ENCODE assay signal across 9 mouse cellular contexts in genomic region chr17:48545223-48545943, GRCm38 (mm10).
DNase-seq lines count a peak whose midpoint lies in the region; ATAC-seq and TF ChIP-seq lines count a peak whose summit lies in the region.
"Had no signal": no experiment of that assay in that cellular context is flagged by ENCODE, and none has a peak within 500 bp of the region (broad histone marks: within the 10 kb centered on the region; RNA-seq: fewer than 3 reads in every experiment).

No protein-coding gene starts in this region.

- H3K4me2 ChIP-seq in lung, embryonic 14.5 days = peak overlapping the region; percentile 22; the same call in 1 of the 2 replicates
- H3K4me2 ChIP-seq in hindbrain, embryonic 14.5 days (replicated peaks) = peak overlapping the region; percentile 27
- H3K4me2 ChIP-seq in neural tube, embryonic 11.5 days (ENCODE audit: low read depth) = 0 out of 2 replicates have a peak overlapping the region, but pooled peaks have one; percentile 13

- TF ChIP-seq CTCF in lung, embryonic 14.5 days (IDR thresholded peaks at IDR 0.05; ENCODE audit: low read depth) = no peak
- TF ChIP-seq CTCF in lung, adult 2 months (IDR thresholded peaks at IDR 0.05; ENCODE audit: insufficient read depth, low read length) = no peak

- H3K9ac ChIP-seq in lung, embryonic 14.5 days = no peak overlapping the region
- H3K9ac ChIP-seq in hindbrain, embryonic 14.5 days = no peak overlapping the region
- H3K9ac ChIP-seq in neural tube, embryonic 11.5 days (ENCODE audit: low read length) = no peak overlapping the region

- no peaks in the 10 kb centered on the region for H3K27me3 ChIP-seq in lung, embryonic 14.5 days (ENCODE audit: insufficient read depth, low read length)
- no peaks in the 10 kb centered on the region for H3K27me3 ChIP-seq in hindbrain, embryonic 14.5 days (ENCODE audit: control insufficient read depth, insufficient read depth, low read length)
- no peaks in the 10 kb centered on the region for H3K27me3 ChIP-seq in neural tube, embryonic 11.5 days (ENCODE audit: control insufficient read depth, insufficient read depth, low read length)

- peak; percentile 72 for ATAC-seq in lung, embryonic 14.5 days (ENCODE audit: insufficient read depth)
- ATAC-seq in hindbrain, embryonic 14.5 days (ENCODE audit: low FRiP score) = peak; percentile 80; the same call in 1 of the 2 replicates
- peak; percentile 58; the same call in 1 of the 2 replicates for ATAC-seq in neural tube, embryonic 11.5 days (ENCODE audit: insufficient read depth, low FRiP score, low TSS enrichment)

- TF ChIP-seq POLR2A in lung, adult 2 months (IDR thresholded peaks at IDR 0.05; ENCODE audit: borderline replicate concordance, extremely low read depth, low read depth, low read length) = no peak

- no peaks in the 10 kb centered on the region; the same call in 1 of the 2 replicates for H3K4me1 ChIP-seq in lung, embryonic 14.5 days (ENCODE audit: insufficient read depth)
- no peaks in the 10 kb centered on the region; the same call in 1 of the 2 replicates for H3K4me1 ChIP-seq in lung, adult 2 months (ENCODE audit: control insufficient read depth, insufficient read depth, low read length)
- peaks cover 6% of the 10 kb centered on the region; the same call in 1 of the 2 replicates for H3K4me1 ChIP-seq in hindbrain, embryonic 14.5 days (replicated peaks; ENCODE audit: control insufficient read depth, insufficient read depth, low read length)
- no peaks in the 10 kb centered on the region for H3K4me1 ChIP-seq in neural tube, embryonic 11.5 days (ENCODE audit: control insufficient read depth, insufficient read depth, low read length)

- H3K4me3 ChIP-seq in lung, embryonic 14.5 days (ENCODE audit: low read depth, low read length) = no peak overlapping the region
- H3K4me3 ChIP-seq in lung, adult 2 months (replicated peaks; ENCODE audit: extremely low read depth, low read depth, low read length) = no peak overlapping the region
- no peak overlapping the region for H3K4me3 ChIP-seq in hindbrain, embryonic 14.5 days (replicated peaks; ENCODE audit: low read length)
- H3K4me3 ChIP-seq in neural tube, embryonic 11.5 days (ENCODE audit: low read depth, low read length) = no peak overlapping the region

- 48% methylated on average over 28 of the region's 28 CpGs for WGBS in lung, embryonic 14.5 days
- 51% methylated on average over 28 of the region's 28 CpGs for WGBS in lung, adult 2 months
- 62% methylated on average over 28 of the region's 28 CpGs for WGBS in hindbrain, embryonic 14.5 days
- WGBS in neural tube, embryonic 11.5 days = 65% methylated on average over 28 of the region's 28 CpGs

- peak; percentile 28 for DNase-seq in lung, embryonic 14.5 days
- no peak for DNase-seq in lung, adult 2 months
- peak; percentile 38 for DNase-seq in hindbrain, embryonic 14.5 days (ENCODE audit: low spot score)
- peak; percentile 19 to 41 for DNase-seq in layer of hippocampus, postnatal 10 days (ENCODE audit: low spot score in 2 of 2)
- DNase-seq in neural tube, embryonic 11.5 days (ENCODE audit: low spot score) = peak; percentile 54
- no peak for DNase-seq in urinary bladder, postnatal 36 days (ENCODE audit: low spot score in 2 of 2)
- no peak for DNase-seq in cerebellum, postnatal 36 days
- DNase-seq in liver = no peak

- H3K9me3 ChIP-seq in lung, embryonic 14.5 days (ENCODE audit: low read depth, low read length) = no peaks in the 10 kb centered on the region
- no peaks in the 10 kb centered on the region for H3K9me3 ChIP-seq in hindbrain, embryonic 14.5 days (ENCODE audit: control insufficient read depth, low read length)
- H3K9me3 ChIP-seq in neural tube, embryonic 11.5 days (ENCODE audit: control insufficient read depth, low read length) = no peaks in the 10 kb centered on the region

- no peaks in the 10 kb centered on the region for H3K36me3 ChIP-seq in lung, embryonic 14.5 days (ENCODE audit: insufficient read depth)
- no peaks in the 10 kb centered on the region for H3K36me3 ChIP-seq in hindbrain, embryonic 14.5 days (replicated peaks; ENCODE audit: control insufficient read depth, insufficient read depth)
- no peaks in the 10 kb centered on the region for H3K36me3 ChIP-seq in neural tube, embryonic 11.5 days (ENCODE audit: control insufficient read depth, insufficient read depth, low read length)
- H3K36me3 ChIP-seq: G1E had no signal

- H3K27ac ChIP-seq in lung, embryonic 14.5 days (ENCODE audit: low read depth) = no peak overlapping the region
- no peak overlapping the region for H3K27ac ChIP-seq in hindbrain, embryonic 14.5 days
- no peak overlapping the region for H3K27ac ChIP-seq in neural tube, embryonic 11.5 days (ENCODE audit: low read depth, low read length)

Comparison
In these comparisons a context has a peak if more than half of its experiments do, and no peak if none do; other contexts are left out.
1. DNase-seq: peak in lung, embryonic 14.5 days (single experiment), hindbrain, embryonic 14.5 days (single experiment), layer of hippocampus, postnatal 10 days (2 of 2) and neural tube, embryonic 11.5 days (single experiment); none in lung, adult 2 months (single experiment), urinary bladder, postnatal 36 days (0 of 2), cerebellum, postnatal 36 days (0 of 2) and liver (single experiment).
2. Peak in every context shown above with its lines, with median percentiles within 50 percentile points of each other: ATAC-seq and H3K4me2 ChIP-seq.